Mouse (Mus musculus) embryonic facial prominence, embryonic 10.5 days (tissue): Measurements from ENCODE around the gene Hist1h1a. TPM values are rescaled to one million over a fixed set of nuclear protein-coding genes. Genes with fewer than 3 reads are reported as not detected.
"Not testable (repeated sequence)": the region's sequence is repeated elsewhere in the genome, so short reads cannot be mapped to it uniquely, and the experiment has no call there.

Experiments used
- DNase-seq: peaks from one replicate; pipeline ENCODE4 v3.0.0-alpha.2; 2017; ENCODE audit warnings: low spot score
- H3K27ac ChIP-seq: fragments of 300-500 bp; sonication (generic); replicated peaks from 2 replicates; pipeline ENCODE4 v1.5.1; 2016; ENCODE audit warnings: mild to moderate bottlenecking
- H3K27me3 ChIP-seq: fragments of 300-500 bp; sonication (generic); replicated peaks from 2 replicates; pipeline ENCODE4 v1.6.1; 2016; ENCODE audit warnings: low read depth, mild to moderate bottlenecking; ENCODE audit not compliant: poor library complexity, severe bottlenecking
- H3K36me3 ChIP-seq: fragments of 300-500 bp; sonication (generic); replicated peaks from 2 replicates; pipeline ENCODE4 v1.6.1; 2016; ENCODE audit warnings: mild to moderate bottlenecking, moderate library complexity
- H3K4me1 ChIP-seq: fragments of 300-500 bp; sonication (generic); 2 replicates; pipeline ENCODE4 v1.6.1; 2016
- H3K4me3 ChIP-seq: fragments of 300-500 bp; sonication (generic); 2 replicates; pipeline ENCODE4 v1.5.1; 2016; ENCODE audit warnings: mild to moderate bottlenecking, moderate library complexity
- H3K9me3 ChIP-seq: fragments of 300-500 bp; sonication (generic); 2 replicates; pipeline ENCODE4 v1.6.1; 2016; ENCODE audit warnings: mild to moderate bottlenecking
- WGBS: fragments of 180-500 bp; shearing (Covaris S2); methylation state at CpG from one replicate; pipeline ENCODE4 v1.1.7; 2016; 5-methylcytosine and 5-hydroxymethylcytosine counted together
- polyA plus RNA-seq: library from polyadenylated mRNA; unstranded; fragments of >200 nt; fragmentation: Nextera tagmentation; extraction: Ambion mirVana; gene quantifications from 2 replicates; pipeline ENCODE4 v1.2.1, GENCODE M21; 2016

The Hist1h1a gene
- polyA plus RNA-seq, 1 experiment from 2014 or later, result 4.0 TPM

DNA sequence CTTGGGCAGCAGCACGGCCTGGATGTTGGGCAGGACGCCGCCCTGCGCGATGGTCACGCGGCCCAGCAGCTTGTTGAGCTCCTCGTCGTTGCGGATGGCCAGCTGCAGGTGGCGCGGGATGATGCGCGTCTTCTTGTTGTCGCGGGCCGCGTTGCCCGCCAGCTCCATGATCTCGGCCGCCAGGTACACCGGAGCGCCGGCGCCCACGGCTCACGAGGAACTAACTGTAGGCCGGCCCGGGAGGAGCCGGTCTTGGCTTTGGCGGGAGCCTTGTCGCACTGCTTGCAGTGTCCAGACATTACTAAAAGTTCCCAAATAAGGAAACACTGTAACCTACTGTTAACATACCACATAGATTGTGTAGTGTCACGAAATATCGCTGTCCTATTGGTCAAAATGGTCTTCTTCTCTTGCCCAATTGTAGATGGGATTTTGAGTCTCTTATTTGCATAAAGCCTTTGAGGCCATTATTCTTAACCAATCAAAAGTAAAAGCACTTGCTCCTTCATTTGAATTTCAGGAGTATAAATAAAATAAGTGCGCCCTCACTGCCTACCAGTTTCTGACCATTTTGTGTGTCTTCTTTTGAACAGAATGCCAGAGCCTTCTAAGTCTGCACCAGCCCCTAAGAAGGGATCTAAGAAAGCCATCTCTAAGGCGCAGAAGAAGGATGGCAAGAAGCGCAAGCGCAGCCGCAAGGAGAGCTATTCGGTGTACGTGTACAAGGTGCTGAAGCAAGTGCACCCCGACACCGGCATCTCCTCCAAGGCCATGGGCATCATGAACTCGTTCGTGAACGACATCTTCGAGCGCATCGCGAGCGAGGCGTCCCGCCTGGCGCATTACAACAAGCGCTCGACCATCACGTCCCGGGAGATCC, 17.0 kb upstream of the Hist1h1a start, which contains the start of gene Hist1h2bb:
Hist1h2bb (plus strand) TSS at position 534 of the 880 bp plus-strand sequence.
- not testable (repeated sequence) for H3K9me3 ChIP-seq, H3K36me3 ChIP-seq, H3K27me3 ChIP-seq
- H3K27ac ChIP-seq, result peak within 1 kb of the TSS; percentile 98
- under 1% methylated on average over 53 of the region's 58 CpGs for WGBS
- DNase-seq, result peak; percentile 83
- peak within 1 kb of the TSS; percentile 62 for H3K4me3 ChIP-seq
- peaks cover 23% of the 10 kb centered on the region for H3K4me1 ChIP-seq

DNA sequence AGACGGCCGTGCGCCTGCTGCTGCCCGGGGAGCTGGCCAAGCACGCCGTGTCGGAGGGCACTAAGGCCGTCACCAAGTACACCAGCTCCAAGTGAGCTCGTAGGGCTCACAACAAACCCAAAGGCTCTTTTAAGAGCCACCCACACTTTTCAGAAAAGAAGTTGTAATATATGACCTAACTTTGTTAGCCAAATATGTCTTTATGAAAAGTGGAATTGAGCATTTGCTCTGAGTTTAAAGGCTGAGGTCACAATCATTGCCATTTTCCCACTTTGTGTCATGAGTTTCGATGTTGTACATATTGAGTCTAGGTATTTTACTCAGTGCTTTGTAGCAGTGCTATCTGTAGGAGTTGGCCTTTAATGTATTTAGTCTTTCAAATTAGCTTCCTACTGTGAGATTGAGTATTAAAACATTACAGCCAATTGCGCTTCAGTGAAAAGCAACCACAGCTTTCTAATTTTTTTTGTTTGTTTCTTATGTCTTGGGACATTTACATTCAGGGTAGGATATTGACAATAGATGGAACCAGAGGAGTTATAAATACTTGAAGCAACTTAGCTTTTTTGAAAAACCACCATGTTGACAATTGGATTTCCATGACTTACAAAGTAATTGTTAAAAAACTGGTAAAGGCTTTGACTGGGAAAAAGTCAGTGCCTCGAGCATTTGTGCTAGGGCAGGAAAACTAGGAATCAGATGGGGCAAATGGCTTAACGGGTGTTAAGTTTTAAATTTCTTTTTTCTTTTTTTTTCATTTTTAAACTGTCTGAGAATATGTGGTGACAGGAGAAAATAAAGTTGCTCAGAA, 16.2 kb upstream of the Hist1h1a start:
- DNase-seq, result peak; percentile 35
- WGBS, result 4% methylated on average over 13 of the region's 13 CpGs
- no peaks in the 10 kb centered on the region for H3K27me3 ChIP-seq
- peak overlapping the region; percentile 98 for H3K27ac ChIP-seq
- no peaks in the 10 kb centered on the region for H3K9me3 ChIP-seq
- peak overlapping the region; percentile 62 for H3K4me3 ChIP-seq
- no peaks in the 10 kb centered on the region for H3K36me3 ChIP-seq
- H3K4me1 ChIP-seq, result peaks cover 23% of the 10 kb centered on the region

DNA sequence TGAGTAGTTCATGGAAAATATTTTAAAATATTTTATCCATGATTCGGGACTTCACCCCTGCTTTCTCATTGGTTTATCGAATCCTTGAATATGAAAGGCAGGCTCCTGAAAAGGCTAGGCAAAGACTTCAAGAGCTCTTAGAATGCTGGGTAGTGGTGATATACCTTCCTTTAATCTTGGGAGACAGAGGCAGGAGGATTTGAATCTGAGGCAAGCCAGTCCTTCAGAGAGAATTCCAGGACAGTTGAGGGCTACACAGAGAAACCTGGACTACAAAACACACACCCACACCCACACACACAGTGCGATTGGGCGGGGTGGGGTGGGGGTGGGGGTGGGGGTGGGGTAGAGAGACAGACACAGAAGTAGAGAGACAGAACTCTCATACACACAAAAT, 15.6 kb upstream of the Hist1h1a start:
- Histone ChIP-seq H3K4me3 (peak overlapping the region; percentile 62), H3K36me3 (no peaks in the 10 kb centered on the region), H3K9me3 (no peaks in the 10 kb centered on the region), H3K27me3 (no peaks in the 10 kb centered on the region), H3K27ac (peak overlapping the region; percentile 98), H3K4me1 (peaks cover 23% of the 10 kb centered on the region)
- WGBS, result 11% methylated on average over 4 of the region's 4 CpGs
- peak; percentile 54 for DNase-seq

DNA sequence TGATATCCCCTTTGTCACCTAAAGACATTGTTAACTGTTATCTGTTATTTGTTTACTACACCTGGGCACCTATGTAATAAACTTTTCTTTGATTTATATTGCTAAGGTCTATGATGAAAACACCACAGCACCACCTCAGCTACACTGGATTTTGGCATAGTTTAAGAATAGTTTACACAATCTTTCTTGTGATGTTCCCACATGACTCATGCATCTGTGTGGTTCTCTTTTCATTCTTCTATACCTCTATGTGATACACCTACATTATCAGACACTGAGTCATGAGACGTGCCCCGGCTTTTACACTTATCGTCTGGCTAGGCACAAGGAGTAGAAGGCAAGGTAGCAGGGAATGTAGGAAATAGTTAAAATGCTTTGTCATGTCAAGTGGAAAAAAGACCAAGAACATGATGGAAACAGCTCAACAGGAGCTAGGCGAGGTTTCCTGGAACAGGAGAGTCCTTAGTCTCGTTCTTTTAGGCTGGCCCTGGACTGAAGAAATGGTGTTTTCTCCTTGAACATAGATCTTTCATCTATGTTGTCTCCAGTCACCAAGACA, 13.8 kb upstream of the Hist1h1a start:
- Histone ChIP-seq H3K4me3 (no peak overlapping the region), H3K27me3 (no peaks in the 10 kb centered on the region), H3K27ac (peak overlapping the region; percentile 98), H3K9me3 (no peaks in the 10 kb centered on the region), H3K36me3 (no peaks in the 10 kb centered on the region), H3K4me1 (peaks cover 21% of the 10 kb centered on the region)
- no peak for DNase-seq
- WGBS, result 92% methylated on average over 5 of the region's 5 CpGs

DNA sequence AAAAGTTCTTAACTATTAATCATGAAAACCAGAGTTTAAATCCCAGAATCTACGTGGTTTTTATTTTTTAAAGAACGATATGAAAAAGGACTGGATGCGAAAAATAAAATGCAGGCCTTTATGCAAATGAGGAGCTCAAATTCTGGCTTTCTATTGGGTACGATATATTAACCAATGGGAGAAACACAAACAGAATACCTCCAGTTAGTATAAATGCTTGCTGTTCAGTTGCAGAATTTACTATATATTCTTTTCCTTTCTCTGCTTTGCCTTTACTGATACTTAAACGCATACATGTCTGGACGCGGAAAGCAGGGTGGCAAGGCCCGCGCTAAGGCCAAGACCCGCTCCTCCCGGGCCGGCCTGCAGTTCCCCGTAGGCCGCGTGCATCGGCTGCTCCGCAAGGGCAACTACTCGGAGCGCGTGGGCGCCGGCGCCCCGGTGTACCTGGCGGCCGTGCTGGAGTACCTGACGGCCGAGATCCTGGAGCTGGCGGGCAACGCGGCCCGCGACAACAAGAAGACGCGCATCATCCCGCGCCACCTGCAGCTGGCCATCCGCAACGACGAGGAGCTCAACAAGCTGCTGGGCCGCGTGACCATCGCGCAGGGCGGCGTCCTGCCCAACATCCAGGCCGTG, 12.5 kb upstream of the Hist1h1a start, which contains the start of gene Hist1h2ab:
Hist1h2ab (plus strand) TSS at position 288 of the 639 bp plus-strand sequence.
- H3K4me3 ChIP-seq, result peak within 1 kb of the TSS; percentile 58
- peak; percentile 83 for DNase-seq
- H3K27me3 ChIP-seq, H3K9me3 ChIP-seq, H3K36me3 ChIP-seq: not testable (repeated sequence)
- 1% methylated on average over 35 of the region's 47 CpGs for WGBS
- H3K4me1 ChIP-seq, result peaks cover 21% of the 10 kb centered on the region
- H3K27ac ChIP-seq, result peak within 1 kb of the TSS; percentile 98

DNA sequence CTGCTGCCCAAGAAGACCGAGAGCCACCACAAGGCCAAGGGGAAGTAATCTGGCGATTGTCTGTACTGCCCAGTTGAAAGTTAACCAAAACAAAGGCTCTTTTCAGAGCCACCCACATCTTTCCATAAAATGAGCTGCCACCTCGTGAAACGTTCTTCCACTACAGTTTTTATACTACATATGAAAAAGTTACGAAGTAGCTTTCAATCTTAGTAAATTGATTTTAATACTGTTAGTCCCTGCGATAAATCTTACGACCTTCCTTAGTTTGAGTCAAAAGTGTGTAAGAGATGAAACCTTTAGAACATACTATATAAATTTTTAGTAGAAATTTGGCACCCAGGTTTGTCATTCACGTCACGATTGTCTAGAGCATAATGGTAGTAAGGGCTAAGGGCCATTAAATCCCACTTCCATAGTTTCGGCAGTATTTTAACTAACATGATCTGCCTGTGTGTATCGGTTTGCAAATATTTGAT, 11.9 kb upstream of the Hist1h1a start:
- no peak for DNase-seq
- Histone ChIP-seq H3K4me1 (peaks cover 21% of the 10 kb centered on the region), H3K36me3 (no peaks in the 10 kb centered on the region), H3K4me3 (peak overlapping the region; percentile 58), H3K9me3 (no peaks in the 10 kb centered on the region), H3K27ac (peak overlapping the region; percentile 98), H3K27me3 (no peaks in the 10 kb centered on the region)
- WGBS, result 1% methylated on average over 11 of the region's 11 CpGs

DNA sequence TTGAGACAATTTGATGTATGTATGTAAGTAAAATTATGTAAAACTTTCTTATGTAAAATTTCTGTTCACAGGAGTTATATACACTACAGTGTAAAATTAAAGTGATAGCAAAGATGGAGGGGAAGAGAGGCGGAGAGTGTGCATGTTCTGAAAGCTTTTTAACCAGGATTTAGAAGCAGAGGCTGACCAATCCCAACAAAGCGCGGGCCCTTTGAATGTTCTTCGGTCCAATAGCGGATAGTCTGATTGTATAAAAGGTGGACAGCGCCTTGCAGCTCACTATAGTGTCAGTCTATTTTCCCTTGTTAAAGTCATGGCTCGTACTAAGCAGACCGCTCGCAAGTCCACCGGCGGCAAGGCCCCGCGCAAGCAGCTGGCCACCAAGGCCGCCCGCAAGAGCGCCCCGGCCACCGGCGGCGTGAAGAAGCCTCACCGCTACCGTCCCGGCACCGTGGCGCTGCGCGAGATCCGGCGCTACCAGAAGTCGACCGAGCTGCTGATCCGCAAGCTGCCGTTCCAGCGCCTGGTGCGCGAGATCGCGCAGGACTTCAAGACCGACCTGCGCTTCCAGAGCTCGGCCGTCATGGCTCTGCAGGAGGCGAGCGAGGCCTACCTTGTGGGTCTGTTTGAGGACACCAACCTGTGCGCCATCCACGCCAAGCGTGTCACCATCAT, 11.3 kb upstream of the Hist1h1a start, which contains the start of gene Hist1h3b:
Hist1h3b (plus strand) TSS at position 201 of the 675 bp plus-strand sequence.
- H3K4me1 ChIP-seq, result peaks cover 21% of the 10 kb centered on the region
- H3K36me3 ChIP-seq, H3K9me3 ChIP-seq, H3K27me3 ChIP-seq: not testable (repeated sequence)
- H3K27ac ChIP-seq, result peak within 1 kb of the TSS; percentile 98
- under 1% methylated on average over 19 of the region's 47 CpGs for WGBS
- DNase-seq, result peak; percentile 90
- peak within 1 kb of the TSS; percentile 61 for H3K4me3 ChIP-seq

DNA sequence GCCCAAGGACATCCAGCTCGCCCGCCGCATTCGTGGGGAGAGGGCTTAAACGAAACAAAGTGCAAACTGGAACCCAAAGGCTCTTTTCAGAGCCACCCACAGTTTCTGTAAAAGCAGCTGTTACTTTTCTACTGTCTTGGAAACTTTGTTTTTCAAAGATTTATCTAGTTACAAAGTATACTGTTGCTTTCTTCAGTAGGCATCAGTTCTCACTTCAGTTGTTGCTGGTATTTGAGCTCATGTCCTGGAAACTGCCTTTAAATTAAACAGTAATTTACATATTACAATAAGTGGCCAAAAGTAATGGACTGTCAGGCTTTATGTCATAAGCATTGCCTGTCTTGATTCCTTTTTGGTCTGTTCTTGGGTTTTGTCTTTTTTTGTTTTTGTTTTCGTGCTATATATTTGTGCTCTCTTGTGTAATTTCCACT, 10.7 kb upstream of the Hist1h1a start:
- Histone ChIP-seq H3K4me3 (peak overlapping the region; percentile 61), H3K36me3 (no peaks in the 10 kb centered on the region), H3K9me3 (no peaks in the 10 kb centered on the region), H3K27ac (peak overlapping the region; percentile 91), H3K27me3 (no peaks in the 10 kb centered on the region), H3K4me1 (peaks cover 21% of the 10 kb centered on the region)
- DNase-seq, result no peak
- WGBS, result 3% methylated on average over 6 of the region's 6 CpGs

DNA sequence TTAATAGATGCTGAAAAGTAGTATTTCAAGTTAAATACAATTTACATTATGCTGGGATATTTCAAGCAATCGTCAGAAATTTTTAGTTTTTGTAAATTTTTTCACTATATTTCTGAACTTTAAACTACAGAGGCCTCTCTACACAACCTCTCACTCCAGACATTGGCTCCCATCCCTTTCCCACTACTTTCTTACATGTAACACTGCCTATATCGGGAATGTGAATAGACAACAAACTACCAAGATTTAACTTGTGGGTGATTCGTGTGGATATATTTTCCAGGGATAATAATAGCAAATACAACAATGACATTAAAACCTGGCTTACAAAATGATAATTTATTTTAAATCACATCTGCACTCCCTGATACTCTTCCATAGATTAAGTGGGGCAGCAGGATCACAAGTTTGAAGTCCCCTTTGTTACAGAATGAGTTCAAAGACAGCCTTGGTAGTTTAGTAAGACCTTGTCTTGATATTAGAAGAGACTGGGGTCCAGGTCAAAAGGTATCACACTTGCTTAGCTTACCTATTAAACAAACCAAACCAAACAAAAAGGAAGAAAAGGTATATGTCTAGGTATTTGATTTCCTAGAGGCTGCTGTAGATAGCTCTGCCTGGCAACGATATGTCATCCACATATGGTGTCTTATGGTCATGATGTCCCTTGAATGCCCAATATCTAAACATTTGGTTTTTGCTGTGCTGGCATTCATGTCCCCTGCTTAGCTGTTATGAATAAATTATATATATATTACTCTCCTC, 10.0 kb upstream of the Hist1h1a start:
- Histone ChIP-seq H3K27me3 (no peaks in the 10 kb centered on the region), H3K9me3 (no peaks in the 10 kb centered on the region), H3K4me3 (peak overlapping the region; percentile 61), H3K36me3 (no peaks in the 10 kb centered on the region), H3K4me1 (peaks cover 18% of the 10 kb centered on the region), H3K27ac (peak overlapping the region; percentile 91)
- DNase-seq, result no peak
- 64% methylated on average over 4 of the region's 4 CpGs for WGBS

DNA sequence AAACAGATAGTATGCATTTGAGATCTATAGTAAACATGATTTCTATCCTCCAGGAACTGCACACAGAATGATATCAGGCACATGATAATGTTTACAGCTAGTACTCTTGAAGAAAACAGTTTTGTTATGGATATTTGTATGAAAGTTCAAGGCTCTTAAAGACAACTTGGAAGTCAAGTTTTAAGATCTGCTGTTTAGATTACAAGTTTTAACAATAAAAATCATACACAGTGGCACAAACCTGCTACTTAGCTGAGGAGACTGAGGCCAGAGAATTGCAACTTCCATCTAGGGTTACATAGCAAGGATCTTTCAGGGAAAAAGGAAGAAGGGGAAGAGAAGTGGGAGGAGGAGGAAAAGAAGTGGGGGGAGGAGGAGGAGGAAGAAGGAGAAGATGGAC, 8.5 kb upstream of the Hist1h1a start:
- Histone ChIP-seq H3K27me3 (no peaks in the 10 kb centered on the region), H3K36me3 (no peaks in the 10 kb centered on the region), H3K9me3 (no peaks in the 10 kb centered on the region), H3K4me1 (peaks cover 21% of the 10 kb centered on the region), H3K27ac (peak overlapping the region; percentile 85), H3K4me3 (no peak overlapping the region)
- DNase-seq, result no peak

DNA sequence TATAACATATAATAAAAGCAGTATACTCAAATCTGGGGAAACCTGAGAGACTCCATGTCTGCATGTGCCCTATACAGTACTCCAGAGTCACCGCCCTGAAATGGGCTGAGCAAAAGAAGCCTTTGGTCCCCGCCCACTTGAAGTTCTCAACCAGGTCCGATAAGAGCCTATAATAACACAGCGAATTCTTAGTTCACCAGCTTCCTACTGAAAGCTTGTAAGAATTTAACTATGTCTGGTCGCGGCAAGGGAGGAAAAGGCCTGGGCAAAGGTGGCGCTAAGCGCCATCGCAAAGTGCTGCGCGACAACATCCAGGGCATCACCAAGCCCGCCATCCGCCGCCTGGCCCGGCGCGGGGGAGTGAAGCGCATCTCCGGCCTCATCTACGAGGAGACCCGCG, 6.7 kb upstream of the Hist1h1a start, which contains the start of gene Hist1h4b:
Hist1h4b (plus strand) TSS at position 224 of the 400 bp plus-strand sequence.
- Histone ChIP-seq H3K4me3 (peak within 1 kb of the TSS; percentile 60), H3K27ac (peak within 1 kb of the TSS; percentile 92), H3K27me3 (no peaks in the 10 kb centered on the region), H3K36me3 (no peaks in the 10 kb centered on the region), H3K9me3 (no peaks in the 10 kb centered on the region), H3K4me1 (peaks cover 27% of the 10 kb centered on the region)
- DNase-seq, result peak; percentile 91
- WGBS, result under 1% methylated on average over 17 of the region's 22 CpGs
